Mouse (Mus musculus) forebrain, embryonic 15.5 days (tissue): ENCODE results near the gene Setdb1. TPM values are rescaled to one million over a fixed set of nuclear protein-coding genes. Genes with fewer than 3 reads are reported as not detected.

Experiments used
- ATAC-seq: fragments of 200-750 bp; cut with Nextera tagmentation; replicated peaks from 2 replicates; pipeline ENCODE4 v1.8.0; 2017; ENCODE audit warnings: mild to moderate bottlenecking, moderate TSS enrichment, moderate library complexity
- H3K27ac ChIP-seq: fragments of 300-500 bp; sonication (generic); replicated peaks from 2 replicates; pipeline ENCODE4 v1.5.1; 2015; ENCODE audit warnings: mild to moderate bottlenecking, inconsistent platforms
- H3K27me3 ChIP-seq: fragments of 300-500 bp; sonication (generic); 2 replicates; pipeline ENCODE4 v1.6.1; 2015; ENCODE audit warnings: inconsistent platforms
- H3K36me3 ChIP-seq: fragments of 300-500 bp; sonication (generic); 2 replicates; pipeline ENCODE4 v1.6.1; 2015; ENCODE audit warnings: mild to moderate bottlenecking, inconsistent platforms
- H3K4me1 ChIP-seq: fragments of 300-500 bp; sonication (generic); 2 replicates; pipeline ENCODE4 v1.6.1; 2015; ENCODE audit warnings: inconsistent platforms
- H3K4me2 ChIP-seq: fragments of 300-500 bp; sonication (generic); replicated peaks from 2 replicates; pipeline ENCODE4 v1.6.1; 2015; ENCODE audit warnings: mild to moderate bottlenecking, inconsistent platforms
- H3K4me3 ChIP-seq: fragments of 300-500 bp; sonication (generic); 2 replicates; pipeline ENCODE4 v1.5.1; 2015; ENCODE audit warnings: mild to moderate bottlenecking, inconsistent platforms
- H3K9ac ChIP-seq: fragments of 300-500 bp; sonication (generic); replicated peaks from 2 replicates; pipeline ENCODE4 v1.6.1; 2015; ENCODE audit warnings: mild to moderate bottlenecking, inconsistent platforms
- H3K9me3 ChIP-seq: fragments of 300-500 bp; sonication (generic); 2 replicates; pipeline ENCODE4 v1.6.1; 2016; ENCODE audit warnings: inconsistent platforms
- WGBS: fragments of 180-500 bp; shearing (Covaris S2); methylation state at CpG from one replicate; pipeline ENCODE4 v1.1.7; 2015; ENCODE audit warnings: mixed read lengths; 5-methylcytosine and 5-hydroxymethylcytosine counted together
- polyA plus RNA-seq: library from polyadenylated mRNA; unstranded; fragments of >200 nt; fragmentation: Nextera tagmentation; extraction: Ambion mirVana; gene quantifications from 2 replicates; pipeline ENCODE4 v1.2.1, GENCODE M21; 2015

The Setdb1 gene
- polyA plus RNA-seq, 1 experiment from 2014 or later, result 45.2 TPM

- 94% methylated on average over 7 of the region's 7 CpGs for WGBS
- H3K4me3 ChIP-seq, result no peak overlapping the region
- peaks cover 23% of the 10 kb centered on the region for H3K36me3 ChIP-seq
- H3K4me1 ChIP-seq, result no peaks in the 10 kb centered on the region
- no peak for ATAC-seq
- no peak overlapping the region for H3K4me2 ChIP-seq
- no peak overlapping the region for H3K9ac ChIP-seq
- H3K9me3 ChIP-seq, result no peaks in the 10 kb centered on the region
- H3K27ac ChIP-seq, result no peak overlapping the region
- no peaks in the 10 kb centered on the region for H3K27me3 ChIP-seq
Measured at GRCm38 (mm10) chr3:95298018-95298417, 59.0 kb downstream of the Setdb1 start.

GRCm38 (mm10) chr3:95296103-95296469 is 60.9 kb downstream of the Setdb1 start:
- Histone ChIP-seq H3K27me3 (no peaks in the 10 kb centered on the region), H3K9me3 (no peaks in the 10 kb centered on the region), H3K27ac (no peak overlapping the region), H3K9ac (no peak overlapping the region), H3K4me1 (no peaks in the 10 kb centered on the region), H3K4me3 (no peak overlapping the region), H3K4me2 (no peak overlapping the region), H3K36me3 (peaks cover 38% of the 10 kb centered on the region)
- 9% methylated on average over 5 of the region's 5 CpGs for WGBS
- no peak for ATAC-seq

DNA sequence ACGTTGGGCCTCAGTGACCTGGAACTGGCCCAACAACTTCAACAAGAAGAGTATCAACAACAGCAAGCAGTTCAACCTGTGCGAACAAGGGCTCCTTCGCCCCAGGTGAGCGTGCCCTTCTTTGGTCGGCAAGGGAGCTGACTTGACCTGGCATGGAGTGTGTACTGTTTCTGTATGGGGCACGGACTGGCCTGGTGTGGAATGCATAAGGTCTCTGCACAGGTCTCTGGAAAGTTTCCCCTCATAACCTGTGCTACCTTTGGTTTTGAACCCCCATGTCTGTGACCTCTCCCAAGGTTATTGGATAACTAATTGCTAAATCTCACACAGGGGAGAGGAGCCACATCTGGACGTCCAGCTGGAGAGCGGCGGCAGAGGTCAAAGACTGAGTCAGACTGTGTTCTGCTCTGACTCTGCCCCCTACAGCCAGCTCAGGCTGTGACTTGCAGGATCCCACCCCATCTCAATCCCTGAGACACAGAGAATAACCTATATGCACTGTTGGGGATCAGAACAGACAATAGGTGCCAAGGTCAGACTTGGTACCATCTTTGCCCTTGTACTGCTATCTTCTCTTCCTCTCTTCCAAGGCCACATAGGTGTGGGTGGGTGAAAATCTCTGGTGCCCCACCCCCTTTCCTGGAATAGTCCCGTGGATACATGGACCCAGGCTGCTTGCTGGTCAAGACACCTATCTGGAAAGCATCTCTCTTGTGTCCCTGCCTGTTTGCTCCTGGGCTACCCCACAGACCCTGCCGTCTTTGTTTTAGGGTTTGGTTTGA is 61.5 kb downstream of the Setdb1 start:
- H3K4me3 ChIP-seq, result no peak overlapping the region
- no peaks in the 10 kb centered on the region for H3K4me1 ChIP-seq
- H3K9ac ChIP-seq, result no peak overlapping the region
- peaks cover 39% of the 10 kb centered on the region for H3K36me3 ChIP-seq
- H3K4me2 ChIP-seq, result no peak overlapping the region
- no peak overlapping the region for H3K27ac ChIP-seq
- no peaks in the 10 kb centered on the region for H3K9me3 ChIP-seq
- 88% methylated on average over 11 of the region's 11 CpGs for WGBS
- no peak for ATAC-seq
- no peaks in the 10 kb centered on the region for H3K27me3 ChIP-seq

DNA sequence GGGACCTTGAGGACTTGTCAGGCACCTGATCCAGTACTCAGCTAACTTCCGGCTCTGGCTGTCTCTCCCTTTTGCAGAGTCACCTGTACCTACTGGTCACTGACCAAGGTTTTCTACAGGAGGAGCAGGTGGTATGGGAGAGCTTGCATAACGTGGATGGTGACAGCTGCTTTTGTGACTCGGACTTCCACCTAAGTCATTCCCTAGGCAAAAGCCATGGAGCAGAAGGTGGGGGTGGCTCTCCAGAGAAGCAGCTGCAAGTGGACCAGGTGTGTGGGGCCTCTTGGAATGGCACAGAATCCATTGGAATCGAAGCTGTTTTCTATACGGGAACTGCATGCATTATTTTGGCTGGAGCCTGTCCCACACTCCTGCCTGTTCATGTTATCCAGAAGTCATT is 62.3 kb downstream of the Setdb1 start:
- H3K36me3 ChIP-seq, result peaks cover 43% of the 10 kb centered on the region

DNA sequence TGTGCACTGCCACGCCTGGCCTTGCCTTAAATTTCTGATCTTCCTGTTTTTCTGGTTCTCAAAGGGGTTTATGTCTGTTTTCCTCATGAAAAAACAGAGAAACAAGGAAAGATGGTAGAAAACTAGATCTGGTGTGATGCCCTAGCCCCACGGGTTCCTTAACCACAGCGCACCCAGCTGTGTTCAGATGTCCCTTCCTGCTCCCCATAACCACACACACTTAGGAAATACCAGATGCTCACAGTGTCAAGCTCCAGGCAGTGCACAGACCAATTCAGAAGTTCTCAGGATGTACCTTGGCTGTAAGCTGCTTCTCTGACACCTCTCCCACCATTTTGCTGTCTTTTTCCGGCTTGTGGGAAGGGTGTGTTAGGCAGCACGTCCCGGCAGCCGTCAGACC is 62.7 kb downstream of the Setdb1 start:
- peaks cover 43% of the 10 kb centered on the region for H3K36me3 ChIP-seq
- 93% methylated on average over 7 of the region's 7 CpGs for WGBS
- ATAC-seq, result no peak
- no peak overlapping the region for H3K27ac ChIP-seq
- H3K27me3 ChIP-seq, result no peaks in the 10 kb centered on the region
- H3K9me3 ChIP-seq, result no peaks in the 10 kb centered on the region
- no peak overlapping the region for H3K4me2 ChIP-seq
- H3K4me3 ChIP-seq, result no peak overlapping the region
- H3K9ac ChIP-seq, result no peak overlapping the region
- H3K4me1 ChIP-seq, result no peaks in the 10 kb centered on the region

More for the DNA sequence above, 62.3 kb downstream of the Setdb1 start:
- Histone ChIP-seq H3K4me2 (no peak overlapping the region), H3K9me3 (no peaks in the 10 kb centered on the region), H3K27ac (no peak overlapping the region), H3K4me1 (no peaks in the 10 kb centered on the region), H3K4me3 (no peak overlapping the region), H3K9ac (no peak overlapping the region), H3K27me3 (no peaks in the 10 kb centered on the region)
- WGBS, result 88% methylated on average over 5 of the region's 5 CpGs
- ATAC-seq, result no peak

DNA sequence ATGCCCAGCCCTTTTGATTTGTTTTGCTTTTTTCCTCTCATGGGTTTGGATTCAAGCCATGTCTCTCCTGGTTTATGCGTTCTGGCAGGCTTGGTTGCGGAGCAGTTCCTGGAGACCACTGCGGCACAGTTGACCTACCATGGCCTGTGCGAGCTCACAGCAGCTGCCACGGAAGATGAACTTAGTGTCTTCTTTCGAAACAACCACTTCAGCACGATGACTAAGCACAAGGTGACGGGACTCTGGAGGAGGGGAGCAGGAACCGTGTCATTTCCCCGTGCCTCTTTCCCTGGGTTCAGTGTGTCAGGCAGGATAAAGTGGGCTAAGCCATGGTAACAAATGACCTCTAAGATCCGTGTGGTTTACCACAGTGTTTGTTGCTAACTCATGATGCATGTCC is 63.5 kb downstream of the Setdb1 start:
- Histone ChIP-seq H3K4me1 (no peaks in the 10 kb centered on the region), H3K36me3 (peaks cover 43% of the 10 kb centered on the region), H3K4me3 (no peak overlapping the region), H3K9ac (no peak overlapping the region), H3K27me3 (no peaks in the 10 kb centered on the region), H3K4me2 (no peak overlapping the region), H3K9me3 (no peaks in the 10 kb centered on the region), H3K27ac (no peak overlapping the region)
- no peak for ATAC-seq
- WGBS, result 87% methylated on average over 11 of the region's 11 CpGs

- WGBS, result 93% methylated on average over 2 of the region's 2 CpGs
- no peak for ATAC-seq
Measured at GRCm38 (mm10) chr3:95292899-95293298, 64.1 kb downstream of the Setdb1 start.

GRCm38 (mm10) chr3:95291041-95291440 is 66.0 kb downstream of the Setdb1 start:
- no peaks in the 10 kb centered on the region for H3K4me1 ChIP-seq
- H3K27me3 ChIP-seq, result no peaks in the 10 kb centered on the region
- no peak overlapping the region for H3K4me3 ChIP-seq
- H3K36me3 ChIP-seq, result peaks cover 51% of the 10 kb centered on the region
- 86% methylated on average over 4 of the region's 4 CpGs for WGBS
- no peak overlapping the region for H3K27ac ChIP-seq
- H3K9ac ChIP-seq, result no peak overlapping the region
- no peak overlapping the region for H3K4me2 ChIP-seq
- no peaks in the 10 kb centered on the region for H3K9me3 ChIP-seq
- no peak for ATAC-seq

More at GRCm38 (mm10) chr3:95292899-95293298, 64.1 kb downstream of the Setdb1 start:
- no peak overlapping the region for H3K27ac ChIP-seq
- H3K4me3 ChIP-seq, result no peak overlapping the region
- H3K9ac ChIP-seq, result no peak overlapping the region
- no peak overlapping the region for H3K4me2 ChIP-seq
- H3K4me1 ChIP-seq, result no peaks in the 10 kb centered on the region
- H3K27me3 ChIP-seq, result no peaks in the 10 kb centered on the region
- H3K36me3 ChIP-seq, result peaks cover 46% of the 10 kb centered on the region
- H3K9me3 ChIP-seq, result no peaks in the 10 kb centered on the region

GRCm38 (mm10) chr3:95290156-95290555 is 66.8 kb downstream of the Setdb1 start:
- WGBS, result 82% methylated on average over 6 of the region's 6 CpGs
- Histone ChIP-seq H3K9me3 (no peaks in the 10 kb centered on the region), H3K9ac (no peak overlapping the region), H3K27me3 (no peaks in the 10 kb centered on the region), H3K27ac (no peak overlapping the region), H3K4me3 (no peak overlapping the region), H3K4me2 (no peak overlapping the region), H3K36me3 (peaks cover 47% of the 10 kb centered on the region), H3K4me1 (no peaks in the 10 kb centered on the region)
- ATAC-seq, result no peak

DNA sequence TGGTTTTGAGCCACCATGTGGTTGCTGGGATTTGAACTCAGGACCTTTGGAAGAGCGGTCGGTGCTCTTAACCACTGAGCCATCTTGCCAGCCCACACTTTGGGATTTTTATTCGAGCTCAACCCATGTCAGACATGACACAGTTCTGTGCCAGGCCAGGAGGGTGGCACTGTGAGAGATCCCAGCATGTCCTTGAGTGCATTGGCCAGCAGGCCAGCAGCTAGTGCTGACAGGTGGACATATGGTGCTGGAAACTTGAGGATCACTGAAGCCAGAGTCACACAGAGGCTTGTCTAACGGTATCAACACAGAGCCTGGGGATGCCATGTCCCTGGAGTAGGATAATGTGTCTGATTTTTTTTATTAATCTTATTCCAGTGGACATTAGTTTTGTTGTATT is 67.6 kb downstream of the Setdb1 start:
- H3K36me3 ChIP-seq, result peaks cover 41% of the 10 kb centered on the region

GRCm38 (mm10) chr3:95287541-95287940 is 69.5 kb downstream of the Setdb1 start:
- Histone ChIP-seq H3K27me3 (no peaks in the 10 kb centered on the region), H3K36me3 (peaks cover 25% of the 10 kb centered on the region), H3K9me3 (no peaks in the 10 kb centered on the region), H3K9ac (no peak overlapping the region), H3K4me3 (no peak overlapping the region), H3K27ac (no peak overlapping the region), H3K4me1 (peaks cover 17% of the 10 kb centered on the region), H3K4me2 (no peak overlapping the region)
- 94% methylated on average over 3 of the region's 3 CpGs for WGBS
- ATAC-seq, result no peak

More for the DNA sequence above, 67.6 kb downstream of the Setdb1 start:
- Histone ChIP-seq H3K4me1 (peaks cover 6% of the 10 kb centered on the region), H3K9me3 (no peaks in the 10 kb centered on the region), H3K27me3 (no peaks in the 10 kb centered on the region), H3K9ac (no peak overlapping the region), H3K4me2 (no peak overlapping the region), H3K4me3 (no peak overlapping the region), H3K27ac (no peak overlapping the region)
- no peak for ATAC-seq
- 88% methylated on average over 4 of the region's 4 CpGs for WGBS

DNA sequence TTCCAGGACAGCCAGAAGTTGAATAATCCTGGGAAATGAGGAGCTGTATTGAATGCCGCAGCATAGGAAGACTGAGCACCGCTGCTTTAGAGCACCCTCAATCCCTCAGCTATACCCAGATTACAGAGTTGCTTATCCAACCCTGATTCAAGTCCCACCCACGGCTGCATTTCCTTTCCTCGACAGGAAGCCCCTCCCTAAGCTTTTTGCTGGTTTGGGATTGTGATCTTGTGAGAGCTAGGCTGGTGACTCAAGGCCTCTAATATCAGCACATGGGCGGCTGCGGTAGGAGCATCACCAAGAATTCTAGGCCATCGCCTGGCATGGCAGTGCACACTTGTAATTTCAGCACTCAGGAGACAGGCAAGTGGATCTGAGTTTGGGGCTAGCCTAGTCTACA is 70.5 kb downstream of the Setdb1 start:
- no peak overlapping the region for H3K4me2 ChIP-seq
- no peaks in the 10 kb centered on the region for H3K9me3 ChIP-seq
- H3K36me3 ChIP-seq, result peaks cover 17% of the 10 kb centered on the region
- no peaks in the 10 kb centered on the region for H3K27me3 ChIP-seq
- H3K9ac ChIP-seq, result no peak overlapping the region
- peaks cover 25% of the 10 kb centered on the region for H3K4me1 ChIP-seq
- no peak overlapping the region for H3K27ac ChIP-seq
- WGBS, result 89% methylated on average over 7 of the region's 7 CpGs
- no peak for ATAC-seq
- no peak overlapping the region for H3K4me3 ChIP-seq

DNA sequence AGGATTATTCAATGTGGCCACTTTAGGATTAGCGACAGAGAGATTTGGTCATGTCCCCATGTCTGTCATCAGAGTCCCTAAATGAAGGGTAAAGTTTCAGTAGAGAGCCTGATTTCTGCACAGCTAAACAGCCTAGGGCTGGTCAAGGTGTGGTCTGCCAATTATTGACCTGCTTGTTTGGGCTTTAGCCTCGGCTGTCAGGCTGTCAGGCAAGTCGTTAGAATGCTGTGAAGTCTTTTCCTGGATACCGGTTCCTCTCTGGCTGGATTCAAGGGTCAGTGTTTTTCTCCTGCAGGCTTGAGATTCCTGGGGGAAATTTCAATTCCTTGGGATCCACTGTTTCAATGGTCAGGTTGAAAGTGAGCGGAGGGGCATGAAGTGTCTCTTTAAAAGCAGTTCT is 71.0 kb downstream of the Setdb1 start:
- no peak overlapping the region for H3K27ac ChIP-seq
- WGBS, result 66% methylated on average over 5 of the region's 5 CpGs

More for the DNA sequence above, 71.0 kb downstream of the Setdb1 start:
- Histone ChIP-seq H3K4me2 (no peak overlapping the region), H3K4me1 (peaks cover 28% of the 10 kb centered on the region), H3K9me3 (no peaks in the 10 kb centered on the region), H3K4me3 (no peak overlapping the region), H3K27me3 (no peaks in the 10 kb centered on the region), H3K36me3 (peaks cover 12% of the 10 kb centered on the region), H3K9ac (no peak overlapping the region)
- no peak for ATAC-seq
